Mouse (Mus musculus) embryonic facial prominence, embryonic 14.5 days (tissue): ENCODE data around the gene Gm10447. TPM values are rescaled to one million over a fixed set of nuclear protein-coding genes. Genes with fewer than 3 reads are reported as not detected.
A peak's percentile ranks its signal among the peaks of the same experiment; 100 is the strongest.

ENCODE experiments used
- ATAC-seq: fragments of 200-750 bp; cut with Nextera tagmentation; 2 replicates; pipeline ENCODE4 v1.8.0; 2017; ENCODE audit warnings: low read depth, moderate number of reproducible peaks, moderate TSS enrichment
- DNase-seq: peaks from one replicate; pipeline ENCODE4 v3.0.0-alpha.2; 2015; ENCODE audit warnings: low spot score
- H3K27ac ChIP-seq: fragments of 300-500 bp; sonication (generic); replicated peaks from 2 replicates; pipeline ENCODE4 v1.5.1; 2014; ENCODE audit warnings: low read depth, mild to moderate bottlenecking, low read length, moderate library complexity
- H3K27me3 ChIP-seq: fragments of 300-500 bp; sonication (generic); replicated peaks from 2 replicates; pipeline ENCODE4 v1.6.1; 2014; ENCODE audit warnings: low read length; ENCODE audit not compliant: control insufficient read depth, insufficient read depth
- H3K36me3 ChIP-seq: fragments of 300-500 bp; sonication (generic); 2 replicates; pipeline ENCODE4 v1.6.1; 2014; ENCODE audit warnings: low read length, mixed read lengths; ENCODE audit not compliant: control insufficient read depth, insufficient read depth
- H3K4me1 ChIP-seq: fragments of 300-500 bp; sonication (generic); 2 replicates; pipeline ENCODE4 v1.6.1; 2014; ENCODE audit warnings: antibody characterized with exemption, low read length; ENCODE audit not compliant: control insufficient read depth, insufficient read depth
- H3K4me2 ChIP-seq: fragments of 300-500 bp; sonication (generic); 2 replicates; pipeline ENCODE4 v1.6.1; 2014; ENCODE audit warnings: low read depth, mild to moderate bottlenecking, low read length, moderate library complexity, mixed read lengths
- H3K4me3 ChIP-seq: fragments of 300-500 bp; sonication (generic); 2 replicates; pipeline ENCODE4 v1.5.1; 2014; ENCODE audit warnings: low read depth, mild to moderate bottlenecking, low read length
- H3K9ac ChIP-seq: fragments of 300-500 bp; sonication (generic); 2 replicates; pipeline ENCODE4 v1.6.1; 2014; ENCODE audit warnings: low read depth, mild to moderate bottlenecking, low read length, moderate library complexity, mixed read lengths
- H3K9me3 ChIP-seq: fragments of 300-500 bp; sonication (generic); 2 replicates; pipeline ENCODE4 v1.6.1; 2016; ENCODE audit warnings: low read length; ENCODE audit not compliant: control insufficient read depth
- WGBS: fragments of 180-500 bp; shearing (Covaris S2); extraction: QIAGEN DNeasy Blood & Tissue Kit; methylation state at CpG from one replicate; pipeline ENCODE4 v1.1.7; 2014; 5-methylcytosine and 5-hydroxymethylcytosine counted together
- polyA plus RNA-seq: library from polyadenylated mRNA; unstranded; fragments of >200 nt; fragmentation: Nextera tagmentation; extraction: Ambion mirVana; gene quantifications from 2 replicates; pipeline ENCODE4 v1.2.1, GENCODE M21; 2014

Gm10447 gene
- polyA plus RNA-seq, 1 experiment from 2014 or later = not detected

GRCm38 (mm10) chr11:53469968-53470695, 13.2 kb upstream of the Gm10447 start, which contains the start of gene Gm9837:
TSS of gene Gm9837 (minus strand) at chr11:53470479.
- Histone ChIP-seq H3K27ac (peak within 1 kb of the TSS; percentile 72), H3K4me3 (peak within 1 kb of the TSS; percentile 24), H3K9ac (no peak within 1 kb of the TSS; the same call in 1 of the 2 replicates), H3K4me1 (peaks cover 21% of the 10 kb centered on the region), H3K27me3 (peaks cover 52% of the 10 kb centered on the region), H3K36me3 (no peaks in the 10 kb centered on the region), H3K9me3 (no peaks in the 10 kb centered on the region), H3K4me2 (peak within 1 kb of the TSS; percentile 57)
- ATAC-seq (peak; percentile 87), DNase-seq (peak; percentile 93)
- WGBS = 4% methylated on average over 26 of the region's 29 CpGs

GRCm38 (mm10) chr11:53469294-53469967, 12.5 kb upstream of the Gm10447 start:
- Histone ChIP-seq H3K9me3 (no peaks in the 10 kb centered on the region), H3K27me3 (peaks cover 52% of the 10 kb centered on the region), H3K4me2 (peak overlapping the region; percentile 57), H3K27ac (peak overlapping the region; percentile 55), H3K4me1 (peaks cover 21% of the 10 kb centered on the region), H3K4me3 (peak overlapping the region; percentile 24), H3K36me3 (0 out of 2 replicates have a peak, but pooled peaks cover 4% of the 10 kb centered on the region), H3K9ac (no peak overlapping the region; the same call in 1 of the 2 replicates)
- peak; percentile 27; the same call in 1 of the 2 replicates for ATAC-seq
- peak; percentile 50 for DNase-seq
- 20% methylated on average over 16 of the region's 16 CpGs for WGBS

DNA sequence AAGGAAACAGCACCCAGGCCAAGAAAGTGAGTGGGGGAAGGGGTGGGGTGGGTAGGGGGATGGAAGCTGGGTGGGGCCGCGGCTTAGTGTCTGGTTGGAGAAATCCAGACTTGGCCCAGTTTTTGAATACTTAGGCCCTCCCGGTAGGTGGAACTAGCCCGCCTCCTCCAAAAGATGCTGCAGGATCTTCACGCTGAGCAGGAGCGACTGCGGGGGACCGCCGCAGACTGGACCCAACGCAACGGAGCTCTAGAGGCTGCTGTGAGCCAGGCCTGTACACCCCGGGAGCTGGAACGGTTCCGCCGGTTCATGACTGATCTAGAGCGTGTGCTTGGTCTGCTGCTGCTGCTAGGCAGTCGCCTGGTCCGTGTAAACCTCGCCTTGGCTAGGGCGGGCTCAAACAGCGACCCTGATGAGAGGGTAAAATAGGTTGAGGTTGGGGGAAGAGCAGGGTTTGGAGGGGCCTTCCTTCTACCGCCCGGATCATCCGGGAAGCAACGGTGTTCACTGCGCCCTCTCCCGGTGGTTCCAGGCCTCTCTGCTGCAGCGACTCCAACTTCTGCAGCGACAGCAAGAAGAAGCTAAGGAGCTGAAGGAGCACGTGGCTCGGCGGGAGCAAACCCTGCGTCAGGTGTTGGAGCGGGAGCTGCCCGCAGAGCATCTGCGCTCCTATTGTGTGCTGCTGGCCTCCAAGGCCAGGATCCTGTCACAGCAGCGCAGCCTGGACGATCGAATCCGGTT, 9.5 kb upstream of the Gm10447 start:
- no peaks in the 10 kb centered on the region for H3K9me3 ChIP-seq
- H3K9ac ChIP-seq = peak overlapping the region; percentile 62
- DNase-seq = peak; percentile 83
- H3K4me3 ChIP-seq = peak overlapping the region; percentile 37
- H3K27ac ChIP-seq = no peak overlapping the region
- H3K4me1 ChIP-seq = peaks cover 33% of the 10 kb centered on the region
- H3K36me3 ChIP-seq = 0 out of 2 replicates have a peak, but pooled peaks cover 4% of the 10 kb centered on the region
- H3K4me2 ChIP-seq = peak overlapping the region; percentile 61
- ATAC-seq = peak; percentile 60
- peaks cover 72% of the 10 kb centered on the region for H3K27me3 ChIP-seq
- 8% methylated on average over 38 of the region's 40 CpGs for WGBS

DNA sequence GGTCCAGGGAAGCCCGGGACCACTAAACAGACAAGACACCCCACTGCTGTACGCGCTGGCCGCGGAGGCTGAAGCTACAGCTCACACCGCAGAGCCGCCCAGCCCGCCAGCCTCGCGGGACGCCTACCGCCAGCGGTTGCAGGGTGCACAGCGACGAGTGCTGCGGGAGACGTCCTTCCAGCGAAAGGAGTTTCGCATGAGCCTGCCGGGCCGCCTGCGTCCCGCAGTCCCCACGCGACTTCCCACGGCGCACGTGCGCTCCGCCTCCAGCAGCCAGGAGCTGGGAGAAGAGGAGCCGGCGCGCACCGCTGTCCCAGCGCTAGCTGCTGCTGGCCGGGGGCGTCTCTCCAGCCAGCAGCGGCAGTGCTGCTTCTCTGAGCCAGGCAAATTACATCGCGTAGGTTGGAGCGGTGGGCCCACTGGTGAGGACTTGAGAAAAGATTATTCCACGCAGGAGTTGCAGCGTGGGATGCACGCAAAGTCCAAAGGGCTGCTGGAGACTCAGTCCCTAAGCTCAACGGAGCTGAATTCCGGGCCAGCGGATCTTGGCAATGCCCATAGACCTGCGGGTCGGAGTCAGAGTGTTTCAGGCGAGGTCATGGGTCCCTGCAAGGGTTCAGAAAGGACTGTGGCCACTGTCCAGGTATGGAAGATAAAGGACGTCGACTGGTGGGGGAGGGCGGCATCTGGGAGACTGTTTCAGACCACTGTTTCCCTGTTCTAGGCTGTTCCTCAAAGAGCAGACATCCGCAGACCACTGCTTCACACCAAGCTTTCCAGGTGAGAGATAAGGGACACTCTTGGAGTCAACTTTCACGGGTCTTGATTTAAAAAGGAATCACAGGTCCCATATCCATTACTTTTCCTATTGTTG, 6.9 kb upstream of the Gm10447 start:
- Histone ChIP-seq H3K27me3 (peaks cover 63% of the 10 kb centered on the region), H3K4me2 (peak overlapping the region; percentile 80), H3K9ac (peak overlapping the region; percentile 58), H3K4me3 (peak overlapping the region; percentile 44), H3K9me3 (no peaks in the 10 kb centered on the region), H3K36me3 (0 out of 2 replicates have a peak, but pooled peaks cover 4% of the 10 kb centered on the region), H3K4me1 (peaks cover 20% of the 10 kb centered on the region; the same call in 1 of the 2 replicates), H3K27ac (no peak overlapping the region)
- DNase-seq = peak; percentile 42
- 12% methylated on average over 30 of the region's 55 CpGs for WGBS
- ATAC-seq = no peak

GRCm38 (mm10) chr11:53461727-53462126, 4.8 kb upstream of the Gm10447 start:
- Histone ChIP-seq H3K36me3 (0 out of 2 replicates have a peak, but pooled peaks cover 4% of the 10 kb centered on the region), H3K4me1 (peaks cover 19% of the 10 kb centered on the region), H3K27me3 (peaks cover 61% of the 10 kb centered on the region), H3K4me3 (no peak overlapping the region), H3K9ac (no peak overlapping the region), H3K9me3 (no peaks in the 10 kb centered on the region), H3K27ac (no peak overlapping the region), H3K4me2 (no peak overlapping the region)
- DNase-seq (peak; percentile 16), ATAC-seq (peak; percentile 35; the same call in 1 of the 2 replicates)
- 20% methylated on average over 5 of the region's 5 CpGs for WGBS

DNA sequence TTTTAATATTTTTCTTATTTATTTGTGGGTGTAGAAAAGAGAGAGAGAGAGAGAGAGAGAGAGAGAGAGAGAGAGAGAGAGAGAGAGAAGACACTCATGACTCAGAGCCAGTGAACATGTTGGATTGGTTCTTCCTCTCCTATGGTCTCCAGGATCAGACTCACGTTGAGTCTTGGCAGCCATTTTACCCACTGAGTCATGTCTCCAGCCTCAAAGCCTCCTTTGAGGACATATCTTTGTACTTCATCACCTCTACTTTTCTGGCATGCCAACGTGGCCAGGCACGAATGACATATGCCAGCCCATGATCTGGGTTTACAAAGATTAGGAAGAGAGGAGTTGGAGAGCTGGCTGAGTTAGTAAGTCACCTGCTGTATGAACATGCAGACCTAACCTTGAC, 3.3 kb upstream of the Gm10447 start:
- H3K4me1 ChIP-seq = peaks cover 16% of the 10 kb centered on the region
- no peak overlapping the region for H3K4me2 ChIP-seq
- H3K36me3 ChIP-seq = 0 out of 2 replicates have a peak, but pooled peaks cover 4% of the 10 kb centered on the region
- no peak overlapping the region for H3K4me3 ChIP-seq
- no peak for DNase-seq
- ATAC-seq = no peak
- H3K27ac ChIP-seq = no peak overlapping the region
- no peak overlapping the region for H3K9ac ChIP-seq
- WGBS = 85% methylated on average over 3 of the region's 3 CpGs
- H3K9me3 ChIP-seq = no peaks in the 10 kb centered on the region
- H3K27me3 ChIP-seq = peaks cover 46% of the 10 kb centered on the region

DNA sequence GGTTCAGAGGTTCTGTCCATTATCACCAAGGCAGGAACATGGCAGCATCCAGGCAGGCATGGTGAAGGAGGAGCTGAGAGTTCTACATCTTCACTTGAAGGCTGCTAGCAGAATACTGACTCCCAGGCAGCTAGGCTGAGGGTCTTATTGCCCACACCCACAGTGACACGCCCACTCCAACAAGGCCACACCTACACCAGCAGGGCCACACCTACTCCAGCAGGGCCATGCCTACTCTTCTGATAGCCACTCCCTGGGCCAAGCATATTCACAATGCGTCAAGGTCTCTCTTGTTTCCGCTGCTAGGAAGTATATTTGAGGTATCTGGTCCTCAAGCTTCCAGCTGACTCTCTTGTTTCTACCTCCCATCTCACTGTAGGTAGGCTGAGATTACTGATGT, 2.1 kb upstream of the Gm10447 start:
- H3K27ac ChIP-seq = no peak overlapping the region
- WGBS = 62% methylated on average over 3 of the region's 3 CpGs
- no peaks in the 10 kb centered on the region for H3K9me3 ChIP-seq
- H3K4me3 ChIP-seq = no peak overlapping the region
- no peaks in the 10 kb centered on the region for H3K36me3 ChIP-seq
- H3K27me3 ChIP-seq = peaks cover 34% of the 10 kb centered on the region
- ATAC-seq (no peak), DNase-seq (no peak)
- no peak overlapping the region for H3K9ac ChIP-seq
- H3K4me1 ChIP-seq = peaks cover 15% of the 10 kb centered on the region
- H3K4me2 ChIP-seq = no peak overlapping the region
